Mouse (Mus musculus): Measurements from ENCODE around the gene Krtap4-9. TPM values are rescaled to one million over a fixed set of nuclear protein-coding genes. Genes with fewer than 3 reads are reported as not detected.
"Not testable (repeated sequence)": the region's sequence is repeated elsewhere in the genome, so short reads cannot be mapped to it uniquely, and the experiment has no call there.

The Krtap4-9 gene
- polyA plus RNA-seq, 1 experiment = not detected

- H3K4me3 ChIP-seq (ENCODE audit: control insufficient read depth, insufficient read depth, low read length) = no peak within 1 kb of the TSS
- TF ChIP-seq CTCF (IDR thresholded peaks at IDR 0.05; ENCODE audit: borderline replicate concordance, control insufficient read depth, extremely low read depth, insufficient read depth, low read length, poor library complexity) = no peak
- TF ChIP-seq POLR2A (IDR thresholded peaks at IDR 0.05; ENCODE audit: control insufficient read depth, extremely low read depth, insufficient read depth, low read length, poor library complexity) = no peak
- no peaks in the 10 kb centered on the region for H3K27me3 ChIP-seq (ENCODE audit: control insufficient read depth, insufficient read depth, low read length)
- no peaks in the 10 kb centered on the region for H3K4me1 ChIP-seq (replicated peaks; ENCODE audit: control insufficient read depth, insufficient read depth, low read length)
- no peak within 1 kb of the TSS for H3K27ac ChIP-seq (ENCODE audit: control insufficient read depth, insufficient read depth, low read length)
- WGBS = 88% methylated on average over 2 of the region's 2 CpGs
- H3K36me3 ChIP-seq (ENCODE audit: control insufficient read depth, insufficient read depth, low read length) = no peaks in the 10 kb centered on the region
- DNase-seq = no peak
These were observed 8.4 kb downstream of the Krtap4-9 start, which contains the start of gene Gm11596 for GRCm38 (mm10) chr11:99793367-99793766. Gene Gm11596 (minus strand): TSS chr11:99793467.

DNA sequence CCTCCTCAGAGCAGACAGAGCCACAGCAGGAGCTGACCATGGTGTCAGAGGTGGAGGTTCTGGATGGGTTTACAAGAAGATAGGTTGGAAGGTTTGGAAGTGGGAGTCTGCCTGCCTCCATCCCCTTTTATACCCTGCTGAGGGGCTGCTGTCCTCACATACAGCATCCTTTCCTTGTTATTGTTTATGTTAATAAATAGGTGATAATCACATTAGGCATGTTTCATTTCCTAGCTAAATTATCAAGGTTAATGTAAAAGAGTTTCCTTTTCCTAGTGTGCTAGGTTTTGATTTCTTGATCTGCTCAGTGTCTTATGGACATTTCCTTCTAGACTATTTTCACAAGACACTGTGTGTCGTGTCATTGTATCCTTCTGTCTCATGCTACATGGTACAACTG, 13.8 kb downstream of the Krtap4-9 start, which contains the start of gene Gm11569:
Gene Gm11569 (minus strand): TSS at position 101 of the 400 bp plus-strand sequence.
- not testable (repeated sequence) for DNase-seq; H3K36me3 ChIP-seq (ENCODE audit: control insufficient read depth, insufficient read depth, low read length)
- WGBS = no CpG with 5 or more reads among the region's 1 CpGs

GRCm38 (mm10) chr11:99804346-99804745, 19.3 kb downstream of the Krtap4-9 start, which contains the start of gene Gm11554:
Gene Gm11554 (minus strand): TSS chr11:99804446.
- not testable (repeated sequence) for DNase-seq; H3K36me3 ChIP-seq (ENCODE audit: control insufficient read depth, insufficient read depth, low read length); H3K27me3 ChIP-seq (ENCODE audit: control insufficient read depth, insufficient read depth, low read length); H3K27ac ChIP-seq (ENCODE audit: control insufficient read depth, insufficient read depth, low read length); H3K4me3 ChIP-seq (ENCODE audit: control insufficient read depth, insufficient read depth, low read length); H3K4me1 ChIP-seq (replicated peaks; ENCODE audit: control insufficient read depth, insufficient read depth, low read length)
- no CpG with 5 or more reads among the region's 1 CpGs for WGBS

More for the DNA sequence above, 13.8 kb downstream of the Krtap4-9 start, which contains the start of gene Gm11569:
- H3K4me3 ChIP-seq (ENCODE audit: control insufficient read depth, insufficient read depth, low read length); H3K4me1 ChIP-seq (replicated peaks; ENCODE audit: control insufficient read depth, insufficient read depth, low read length); H3K27ac ChIP-seq (ENCODE audit: control insufficient read depth, insufficient read depth, low read length); H3K27me3 ChIP-seq (ENCODE audit: control insufficient read depth, insufficient read depth, low read length): not testable (repeated sequence)

GRCm38 (mm10) chr11:99809792-99810191, 24.8 kb downstream of the Krtap4-9 start, which contains the start of gene Krtap4-13:
Gene Krtap4-13 (minus strand): TSS chr11:99809892.
- DNase-seq; H3K27me3 ChIP-seq (ENCODE audit: control insufficient read depth, insufficient read depth, low read length); H3K27ac ChIP-seq (ENCODE audit: control insufficient read depth, insufficient read depth, low read length); H3K4me3 ChIP-seq (ENCODE audit: control insufficient read depth, insufficient read depth, low read length); H3K4me1 ChIP-seq (replicated peaks; ENCODE audit: control insufficient read depth, insufficient read depth, low read length); H3K36me3 ChIP-seq (ENCODE audit: control insufficient read depth, insufficient read depth, low read length): not testable (repeated sequence)

GRCm38 (mm10) chr11:99815566-99815965, 30.6 kb downstream of the Krtap4-9 start, which contains the start of gene Gm11564:
Gene Gm11564 (minus strand): TSS chr11:99815666.
- H3K4me1 ChIP-seq (replicated peaks; ENCODE audit: control insufficient read depth, insufficient read depth, low read length); DNase-seq; H3K27me3 ChIP-seq (ENCODE audit: control insufficient read depth, insufficient read depth, low read length); H3K36me3 ChIP-seq (ENCODE audit: control insufficient read depth, insufficient read depth, low read length); H3K4me3 ChIP-seq (ENCODE audit: control insufficient read depth, insufficient read depth, low read length); H3K27ac ChIP-seq (ENCODE audit: control insufficient read depth, insufficient read depth, low read length): not testable (repeated sequence)
- 90% methylated on average over 2 of the region's 2 CpGs for whole genome bisulfite sequencing

Other genes with a start within 250 kb of the Krtap4-9 start
- 0.09 TPM in 1 of 2 replicates, not detected in the other for gene Krt40, start 242.0 kb upstream of the Krtap4-9 start, polyA plus RNA-seq (2012; rRNA removed)
- 0.46 and 0.66 TPM in 2 replicates for gene Krtap3-3, start 234.3 kb upstream of the Krtap4-9 start, polyA plus RNA-seq (2012; rRNA removed)
- 0.15 and 0.19 TPM in 2 replicates for gene Krtap3-2, start 228.3 kb upstream of the Krtap4-9 start, polyA plus RNA-seq (2012; rRNA removed)
- gene Gm11939, start 225.7 kb upstream of the Krtap4-9 start, polyA plus RNA-seq (2012; rRNA removed) = not detected in 2 replicates
- 0.43 and 0.81 TPM in 2 replicates for gene Krtap3-1, start 218.6 kb upstream of the Krtap4-9 start, polyA plus RNA-seq (2012; rRNA removed)
- not detected in 2 replicates for gene Krtap1-5, start 204.2 kb upstream of the Krtap4-9 start, polyA plus RNA-seq (2012; rRNA removed)
- not detected in 2 replicates for gene Krtap1-4, start 201.5 kb upstream of the Krtap4-9 start, polyA plus RNA-seq (2012; rRNA removed)
- gene Krtap1-3, start 193.9 kb upstream of the Krtap4-9 start, polyA plus RNA-seq (2012; rRNA removed) = not detected in 2 replicates
- not detected in 2 replicates for gene Krtap9-3, start 187.1 kb upstream of the Krtap4-9 start, polyA plus RNA-seq (2012; rRNA removed)
- gene Gm11938, start 181.9 kb upstream of the Krtap4-9 start, polyA plus RNA-seq (2012; rRNA removed) = 0.33 TPM in 1 of 2 replicates, not detected in the other
- gene Gm11937, start 175.0 kb upstream of the Krtap4-9 start, polyA plus RNA-seq (2012; rRNA removed) = not detected in 2 replicates
- 0.22 and 0.37 TPM in 2 replicates for gene Krtap2-4, start 170.4 kb upstream of the Krtap4-9 start, polyA plus RNA-seq (2012; rRNA removed)
- gene Gm11562, start 164.8 kb upstream of the Krtap4-9 start, polyA plus RNA-seq (2012; rRNA removed) = not detected in 2 replicates
- not detected in 2 replicates for gene Krtap4-1, start 157.0 kb upstream of the Krtap4-9 start, polyA plus RNA-seq (2012; rRNA removed)
- not detected in 2 replicates for gene Krtap4-2, start 150.1 kb upstream of the Krtap4-9 start, polyA plus RNA-seq (2012; rRNA removed)
- not detected in 2 replicates for gene Krtap4-7, start 141.1 kb upstream of the Krtap4-9 start, polyA plus RNA-seq (2012; rRNA removed)
- not detected in 2 replicates for gene Gm11555, start 135.0 kb upstream of the Krtap4-9 start, polyA plus RNA-seq (2012; rRNA removed)
- not detected in 2 replicates for gene Gm11563, start 126.2 kb upstream of the Krtap4-9 start, polyA plus RNA-seq (2012; rRNA removed)
- gene Krtap4-6, start 119.2 kb upstream of the Krtap4-9 start, polyA plus RNA-seq (2012; rRNA removed) = not detected in 2 replicates
- gene Gm14190, start 94.5 kb upstream of the Krtap4-9 start, polyA plus RNA-seq (2012; rRNA removed) = not detected in 2 replicates
- not detected in 2 replicates for gene Gm14180, start 50.9 kb upstream of the Krtap4-9 start, polyA plus RNA-seq (2012; rRNA removed)
- gene Gm11595, start 12.3 kb upstream of the Krtap4-9 start, polyA plus RNA-seq (2012; rRNA removed) = not detected in 2 replicates
- gene Krtap4-8, start 4.5 kb upstream of the Krtap4-9 start, polyA plus RNA-seq (2012; rRNA removed) = not detected in 2 replicates
- gene Gm11596, start 8.3 kb downstream of the Krtap4-9 start, polyA plus RNA-seq (2012; rRNA removed) = not detected in 2 replicates
- gene Gm11569, start 13.7 kb downstream of the Krtap4-9 start, polyA plus RNA-seq (2012; rRNA removed) = not detected in 2 replicates
- not detected in 2 replicates for gene Gm11554, start 19.2 kb downstream of the Krtap4-9 start, polyA plus RNA-seq (2012; rRNA removed)
- not detected in 2 replicates for gene Krtap4-13, start 24.7 kb downstream of the Krtap4-9 start, polyA plus RNA-seq (2012; rRNA removed)
- gene Gm11564, start 30.5 kb downstream of the Krtap4-9 start, polyA plus RNA-seq (2012; rRNA removed) = not detected in 2 replicates
- gene 2300003K06Rik, start 52.9 kb downstream of the Krtap4-9 start, polyA plus RNA-seq (2012; rRNA removed) = not detected in 2 replicates
- gene Krtap4-16, start 66.4 kb downstream of the Krtap4-9 start, polyA plus RNA-seq (2012; rRNA removed) = 0.28 TPM in 1 of 2 replicates, not detected in the other
- not detected in 2 replicates for gene Gm11568, start 72.7 kb downstream of the Krtap4-9 start, polyA plus RNA-seq (2012; rRNA removed)
- gene Gm11559, start 79.3 kb downstream of the Krtap4-9 start, polyA plus RNA-seq (2012; rRNA removed) = 0.31 TPM in 1 of 2 replicates, not detected in the other
- gene Krtap9-1, start 88.2 kb downstream of the Krtap4-9 start, polyA plus RNA-seq (2012; rRNA removed) = not detected in 2 replicates
- gene Gm11567, start 94.0 kb downstream of the Krtap4-9 start, polyA plus RNA-seq (2012; rRNA removed) = not detected in 2 replicates
- 0.13 TPM in 1 of 2 replicates, not detected in the other for gene Krtap31-1, start 122.7 kb downstream of the Krtap4-9 start, polyA plus RNA-seq (2012; rRNA removed)
- gene Gm11565, start 129.6 kb downstream of the Krtap4-9 start, polyA plus RNA-seq (2012; rRNA removed) = not detected in 2 replicates
- 0.11 TPM in 1 of 2 replicates, not detected in the other for gene Krtap31-2, start 151.1 kb downstream of the Krtap4-9 start, polyA plus RNA-seq (2012; rRNA removed)
- not detected in 2 replicates for gene Krtap9-5, start 163.3 kb downstream of the Krtap4-9 start, polyA plus RNA-seq (2012; rRNA removed)
- gene Krtap29-1, start 193.9 kb downstream of the Krtap4-9 start, polyA plus RNA-seq (2012; rRNA removed) = not detected in 2 replicates
- gene Krtap16-1, start 201.4 kb downstream of the Krtap4-9 start, polyA plus RNA-seq (2012; rRNA removed) = not detected in 2 replicates
- 0.31 and 0.43 TPM in 2 replicates for gene Krtap17-1, start 208.8 kb downstream of the Krtap4-9 start, polyA plus RNA-seq (2012; rRNA removed)
- gene Krt33a, start 231.0 kb downstream of the Krtap4-9 start, polyA plus RNA-seq (2012; rRNA removed) = 0.11 and 0.14 TPM in 2 replicates
- gene Krt33b, start 244.7 kb downstream of the Krtap4-9 start, polyA plus RNA-seq (2012; rRNA removed) = 0.44 TPM in 1 of 2 replicates, not detected in the other